Mouse (Mus musculus) common myeloid progenitor, adult 5-6 weeks (primary cell): ENCODE measurements around the gene D930007J09Rik. TPM values are rescaled to one million over a fixed set of nuclear protein-coding genes. Genes with fewer than 3 reads are reported as not detected.

Experiments used
- ATAC-seq: replicated peaks from 2 replicates; pipeline ENCODE4 v1.8.0; 2016; ENCODE audit warnings: low read depth, mild to moderate bottlenecking, moderate TSS enrichment, inconsistent platforms; ENCODE audit not compliant: poor library complexity, severe bottlenecking
- total RNA-seq: library from RNA; stranded (forward); fragments of 200-1000, 187-1606 nt; gene quantifications from 2 replicates; pipeline ENCODE4 v1.2.3, GENCODE M21; 2017

Gene D930007J09Rik
- total RNA-seq, 1 experiment from 2014 or later = not detected

DNA sequence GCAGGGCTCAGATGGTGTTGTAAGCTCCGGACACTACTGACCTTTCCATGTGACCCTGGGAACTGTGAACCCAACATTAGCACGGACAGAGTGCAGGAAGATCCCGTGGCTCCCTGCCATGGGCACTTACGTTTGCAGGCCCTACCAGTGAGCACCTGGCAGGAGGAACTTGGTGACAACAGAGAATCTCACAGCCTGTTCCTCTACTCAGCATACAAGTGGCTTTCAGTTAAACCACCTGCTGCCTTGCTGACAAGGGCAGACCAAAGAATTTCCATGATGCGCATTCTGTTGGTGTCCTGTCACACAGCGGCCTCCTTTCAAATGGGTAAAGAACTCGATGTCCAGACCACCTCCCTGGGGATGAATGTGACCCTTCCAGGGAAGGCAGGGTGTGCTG, 38.2 kb downstream of the D930007J09Rik start:
- ATAC-seq = no peak

DNA sequence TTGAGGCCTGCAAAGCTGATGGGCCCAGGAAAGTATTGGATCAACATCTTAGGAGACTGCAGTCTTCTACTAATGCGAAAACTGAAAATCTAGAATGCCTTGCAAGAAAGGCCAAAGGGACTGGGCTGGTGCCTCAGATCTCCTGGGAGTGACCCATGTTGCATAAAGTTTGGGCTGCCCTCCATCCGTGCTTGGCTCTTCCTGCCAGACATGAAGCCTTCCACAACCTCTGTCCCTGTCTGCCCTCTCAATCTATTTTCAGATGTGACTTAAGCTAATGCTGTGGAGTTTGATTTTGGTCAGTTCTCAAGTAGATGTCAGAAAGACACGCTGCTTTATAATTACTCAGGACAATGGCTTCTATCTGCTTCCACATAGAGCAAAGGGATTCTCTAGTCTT, 39.5 kb downstream of the D930007J09Rik start:
- no peak for ATAC-seq

DNA sequence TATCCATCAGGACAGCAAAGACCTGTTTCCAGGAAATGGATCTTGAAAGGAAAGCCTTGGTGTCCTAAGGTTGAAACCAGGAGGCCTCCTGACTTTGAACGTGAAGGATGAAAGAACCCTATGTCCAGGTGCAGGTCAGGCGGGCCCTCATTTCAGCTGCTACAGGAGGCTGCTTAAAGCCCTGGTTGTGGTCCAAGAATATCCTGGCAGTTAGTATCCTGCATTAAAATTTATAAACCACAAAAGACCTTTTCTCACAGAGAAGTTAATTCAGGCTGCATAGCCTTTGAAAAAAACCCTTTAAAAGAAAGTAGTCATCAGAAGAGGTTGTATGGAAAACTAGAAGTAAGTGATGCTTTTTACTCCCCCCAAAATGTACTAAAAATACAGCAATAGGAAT, 41.9 kb downstream of the D930007J09Rik start:
- ATAC-seq = no peak

DNA sequence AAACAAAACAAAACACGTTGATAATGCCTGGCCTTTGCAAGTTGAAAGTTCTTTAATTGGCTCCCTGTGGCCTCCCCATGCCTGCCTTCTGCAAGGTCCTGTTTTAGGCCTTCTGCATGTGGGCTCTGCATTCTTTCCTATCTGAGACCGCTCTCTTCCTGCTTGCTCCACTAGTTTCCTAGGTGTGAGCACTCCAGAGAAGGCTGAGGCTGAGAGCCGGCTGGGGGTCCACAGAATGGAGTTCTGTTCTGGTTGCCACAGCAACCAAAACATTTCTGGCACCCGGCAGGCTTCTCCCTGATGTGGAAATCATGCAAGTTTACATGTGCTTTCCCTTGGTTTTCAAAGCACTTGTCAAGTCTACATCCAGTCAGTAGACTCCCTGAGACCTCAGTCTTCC, 43.6 kb downstream of the D930007J09Rik start:
- no peak for ATAC-seq

Other genes starting within 250 kb of the D930007J09Rik start
- gene Mylk4, start 18.9 kb downstream of the D930007J09Rik start, total RNA-seq = not detected in 2 replicates
- 33.5 and 34.9 TPM in 2 replicates for gene Wrnip1, start 811 bp downstream of the D930007J09Rik start, total RNA-seq
- gene Serpinb1a, start 48.3 kb upstream of the D930007J09Rik start, total RNA-seq = 219 and 222 TPM in 2 replicates
- not detected in 2 replicates for gene Serpinb1c, start 95.4 kb upstream of the D930007J09Rik start, total RNA-seq
- gene Serpinb6b, start 162.4 kb upstream of the D930007J09Rik start, total RNA-seq = 14.7 and 15.7 TPM in 2 replicates
- gene Serpinb9, start 200.4 kb upstream of the D930007J09Rik start, total RNA-seq = 7.5 and 7.9 TPM in 2 replicates
- gene Serpinb9b, start 224.6 kb upstream of the D930007J09Rik start, total RNA-seq = not detected in 2 replicates